Mouse (Mus musculus): ENCODE measurements around the gene Aip. TPM values are rescaled to one million over a fixed set of nuclear protein-coding genes. Genes with fewer than 3 reads are reported as not detected.
A peak's percentile ranks its signal among the peaks of the same experiment; 100 is the strongest.

The Aip gene
- polyA plus RNA-seq, 1 experiment from 2014 or later, result 79.0 TPM

DNA sequence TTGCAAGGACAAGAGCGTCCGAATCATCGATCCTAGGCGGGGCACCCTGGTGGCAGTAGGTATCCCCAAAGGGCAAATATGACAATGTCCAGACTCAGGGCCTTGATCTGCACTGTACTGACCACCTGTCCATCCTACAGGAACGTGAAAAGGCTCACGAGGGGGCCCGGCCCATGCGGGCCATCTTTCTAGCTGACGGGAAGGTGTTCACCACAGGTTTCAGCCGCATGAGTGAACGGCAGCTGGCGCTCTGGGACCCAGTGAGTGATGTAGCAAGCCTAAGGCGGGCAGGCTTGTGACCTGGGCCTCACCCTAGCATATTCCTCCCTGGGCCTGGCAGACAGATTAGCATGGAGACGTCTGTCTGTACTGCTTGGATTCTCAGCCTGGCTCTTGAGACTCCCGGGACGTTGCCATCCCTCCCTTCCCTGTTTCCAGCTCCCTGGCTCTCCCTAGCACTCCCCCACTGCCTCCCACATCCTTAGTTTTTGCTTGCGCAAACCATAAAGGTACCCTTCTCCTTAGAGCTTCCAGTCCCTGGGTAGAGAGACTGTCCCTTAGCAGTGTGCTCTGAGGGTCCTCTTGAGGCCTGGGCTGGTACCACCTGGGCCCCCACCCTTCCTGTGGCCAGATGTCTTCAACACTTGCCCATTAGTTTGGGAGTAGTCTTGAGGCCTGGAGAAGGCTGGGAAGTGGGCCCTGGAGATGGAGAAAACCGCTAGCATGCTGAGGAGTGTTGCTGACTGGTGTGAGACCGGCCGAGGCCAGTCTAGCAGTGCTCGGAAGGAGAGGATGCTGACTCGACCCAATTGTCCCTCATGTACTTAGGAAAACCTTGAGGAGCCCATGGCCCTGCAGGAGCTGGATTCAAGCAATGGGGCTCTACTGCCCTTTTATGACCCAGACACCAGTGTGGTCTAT, 25.2 kb upstream of the Aip start:
- Histone ChIP-seq H3K9ac (no peak overlapping the region), H3K36me3 (peaks cover 14% of the 10 kb centered on the region), H3K4me1 (peaks cover 20% of the 10 kb centered on the region)

GRCm38 (mm10) chr19:4149764-4150461, 24.3 kb upstream of the Aip start:
- Histone ChIP-seq H3K36me3 (peaks cover 14% of the 10 kb centered on the region), H3K4me1 (peaks cover 20% of the 10 kb centered on the region), H3K27me3 (replicated peaks) (no peaks in the 10 kb centered on the region), H3K4me2 (peak overlapping the region; percentile 83), H3K4me3 (replicated peaks) (no peak overlapping the region), H3K9ac (no peak overlapping the region), H3K9me3 (no peaks in the 10 kb centered on the region), H3K27ac (no peak overlapping the region)
- 90% methylated on average over 17 of the region's 17 CpGs for WGBS
- ATAC-seq (ENCODE audit: insufficient read depth, low FRiP score, low read depth), result no peak

More for the DNA sequence above, 25.2 kb upstream of the Aip start:
- 88% methylated on average over 22 of the region's 22 CpGs for WGBS
- ATAC-seq (ENCODE audit: insufficient read depth, low FRiP score, low read depth), result no peak
- Histone ChIP-seq H3K4me2 (no peak overlapping the region), H3K27ac (no peak overlapping the region), H3K27me3 (replicated peaks) (no peaks in the 10 kb centered on the region), H3K9me3 (no peaks in the 10 kb centered on the region), H3K4me3 (replicated peaks) (no peak overlapping the region)

GRCm38 (mm10) chr19:4149283-4149682, 23.6 kb upstream of the Aip start:
- no peak overlapping the region for H3K27ac ChIP-seq
- WGBS, result 81% methylated on average over 11 of the region's 11 CpGs

DNA sequence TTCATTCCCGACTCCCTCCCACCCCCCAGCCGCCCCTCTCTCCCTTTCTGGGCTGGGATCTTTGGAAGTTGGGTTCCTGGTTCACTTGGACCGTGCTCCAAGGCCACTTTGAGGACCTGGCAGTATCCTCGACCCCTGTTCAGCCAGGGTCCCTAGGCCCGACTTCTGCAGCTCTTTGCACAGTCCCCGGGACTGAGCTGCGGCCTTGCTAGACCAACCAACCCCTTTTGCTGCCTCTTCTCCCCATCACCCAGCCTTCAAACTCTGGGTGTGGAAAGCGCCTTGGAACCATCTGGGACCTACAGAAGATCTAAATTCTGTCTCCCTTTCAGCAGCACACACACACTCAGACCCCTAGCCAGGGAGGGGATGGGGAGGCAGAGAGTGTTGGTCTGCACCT, 23.2 kb upstream of the Aip start:
- peak overlapping the region; percentile 92 for H3K4me3 ChIP-seq (replicated peaks)
- no peaks in the 10 kb centered on the region for H3K27me3 ChIP-seq (replicated peaks)
- peak overlapping the region; percentile 75 for H3K27ac ChIP-seq
- H3K9me3 ChIP-seq, result no peaks in the 10 kb centered on the region
- H3K4me2 ChIP-seq, result peak overlapping the region; percentile 83
- peaks cover 20% of the 10 kb centered on the region for H3K4me1 ChIP-seq
- ATAC-seq (ENCODE audit: insufficient read depth, low FRiP score, low read depth), result 0 out of 2 replicates have a peak, but pooled peaks have one; percentile 0
- WGBS, result 2% methylated on average over 7 of the region's 8 CpGs
- peaks cover 14% of the 10 kb centered on the region for H3K36me3 ChIP-seq
- peak overlapping the region; percentile 95 for H3K9ac ChIP-seq

More at GRCm38 (mm10) chr19:4149283-4149682, 23.6 kb upstream of the Aip start:
- Histone ChIP-seq H3K4me2 (peak overlapping the region; percentile 83), H3K4me1 (peaks cover 20% of the 10 kb centered on the region), H3K9me3 (no peaks in the 10 kb centered on the region), H3K4me3 (replicated peaks) (peak overlapping the region; percentile 92), H3K27me3 (replicated peaks) (no peaks in the 10 kb centered on the region), H3K36me3 (peaks cover 14% of the 10 kb centered on the region), H3K9ac (peak overlapping the region; percentile 95)
- ATAC-seq (ENCODE audit: insufficient read depth, low FRiP score, low read depth), result no peak

DNA sequence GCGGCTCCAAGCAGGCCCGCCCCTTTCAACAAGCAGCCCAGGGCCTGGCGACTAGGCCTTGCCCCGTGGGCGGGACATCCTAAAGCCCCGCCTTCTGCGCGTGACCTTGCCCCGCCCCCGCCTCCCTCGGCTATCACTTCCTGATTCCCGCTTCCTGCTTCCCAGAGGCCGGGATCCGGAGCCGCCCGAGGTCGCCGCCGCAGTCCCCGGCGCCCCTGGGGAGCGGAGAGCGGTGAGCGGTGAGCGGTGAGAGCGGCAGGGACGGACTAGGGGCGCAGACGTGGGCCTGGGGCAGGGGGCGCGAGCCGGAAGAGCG, 22.8 kb upstream of the Aip start, which contains the start of gene Coro1b:
Gene Coro1b (plus strand): TSS at position 129 of the 316 bp plus-strand sequence.
- peak; percentile 94 for ATAC-seq (ENCODE audit: insufficient read depth, low FRiP score, low read depth)
- Histone ChIP-seq H3K36me3 (peaks cover 14% of the 10 kb centered on the region), H3K4me2 (peak within 1 kb of the TSS; percentile 83), H3K27ac (peak within 1 kb of the TSS; percentile 75), H3K4me3 (replicated peaks) (peak within 1 kb of the TSS; percentile 92), H3K27me3 (replicated peaks) (no peaks in the 10 kb centered on the region), H3K9me3 (no peaks in the 10 kb centered on the region), H3K9ac (peak within 1 kb of the TSS; percentile 95), H3K4me1 (peaks cover 20% of the 10 kb centered on the region)
- WGBS, result 0% methylated on average over 23 of the region's 33 CpGs

- Histone ChIP-seq H3K9me3 (no peaks in the 10 kb centered on the region), H3K4me3 (replicated peaks) (peak overlapping the region; percentile 92), H3K9ac (peak overlapping the region; percentile 95; the same call in 1 of the 2 replicates), H3K4me2 (peak overlapping the region; percentile 83), H3K36me3 (peaks cover 14% of the 10 kb centered on the region), H3K4me1 (peaks cover 20% of the 10 kb centered on the region), H3K27me3 (replicated peaks) (no peaks in the 10 kb centered on the region), H3K27ac (peak overlapping the region; percentile 19; the same call in 1 of the 2 replicates)
- ATAC-seq (ENCODE audit: insufficient read depth, low FRiP score, low read depth), result no peak
- WGBS, result 39% methylated on average over 9 of the region's 9 CpGs
These were observed 22.3 kb upstream of the Aip start for GRCm38 (mm10) chr19:4147782-4148490.

- no peak for ATAC-seq (ENCODE audit: insufficient read depth, low FRiP score, low read depth)
- H3K36me3 ChIP-seq, result peaks cover 11% of the 10 kb centered on the region
- H3K4me3 ChIP-seq (replicated peaks), result no peak overlapping the region
- 52% methylated on average over 3 of the region's 3 CpGs for WGBS
- no peaks in the 10 kb centered on the region for H3K9me3 ChIP-seq
- H3K9ac ChIP-seq, result no peak overlapping the region
- no peak overlapping the region for H3K4me2 ChIP-seq
- H3K4me1 ChIP-seq, result peaks cover 20% of the 10 kb centered on the region
- H3K27ac ChIP-seq, result no peak overlapping the region
- no peaks in the 10 kb centered on the region for H3K27me3 ChIP-seq (replicated peaks)
These were observed 21.4 kb upstream of the Aip start for GRCm38 (mm10) chr19:4147022-4147405.

- no peak overlapping the region for H3K4me3 ChIP-seq (replicated peaks)
- no peak overlapping the region for H3K27ac ChIP-seq
- H3K4me2 ChIP-seq, result no peak overlapping the region
- H3K27me3 ChIP-seq (replicated peaks), result no peaks in the 10 kb centered on the region
- no peak overlapping the region for H3K9ac ChIP-seq
- WGBS, result 64% methylated on average over 12 of the region's 12 CpGs
- peaks cover 20% of the 10 kb centered on the region for H3K4me1 ChIP-seq
- H3K9me3 ChIP-seq, result no peaks in the 10 kb centered on the region
- ATAC-seq (ENCODE audit: insufficient read depth, low FRiP score, low read depth), result no peak
- H3K36me3 ChIP-seq, result peaks cover 11% of the 10 kb centered on the region
These were observed 20.8 kb upstream of the Aip start for GRCm38 (mm10) chr19:4146366-4147021.

- Histone ChIP-seq H3K4me3 (replicated peaks) (no peak overlapping the region), H3K27ac (no peak overlapping the region), H3K9me3 (no peaks in the 10 kb centered on the region), H3K9ac (no peak overlapping the region), H3K36me3 (peaks cover 6% of the 10 kb centered on the region), H3K27me3 (replicated peaks) (no peaks in the 10 kb centered on the region), H3K4me1 (peaks cover 20% of the 10 kb centered on the region), H3K4me2 (no peak overlapping the region)
- 87% methylated on average over 5 of the region's 5 CpGs for WGBS
- no peak for ATAC-seq (ENCODE audit: insufficient read depth, low FRiP score, low read depth)
These were observed 20.3 kb upstream of the Aip start for GRCm38 (mm10) chr19:4145936-4146335.

DNA sequence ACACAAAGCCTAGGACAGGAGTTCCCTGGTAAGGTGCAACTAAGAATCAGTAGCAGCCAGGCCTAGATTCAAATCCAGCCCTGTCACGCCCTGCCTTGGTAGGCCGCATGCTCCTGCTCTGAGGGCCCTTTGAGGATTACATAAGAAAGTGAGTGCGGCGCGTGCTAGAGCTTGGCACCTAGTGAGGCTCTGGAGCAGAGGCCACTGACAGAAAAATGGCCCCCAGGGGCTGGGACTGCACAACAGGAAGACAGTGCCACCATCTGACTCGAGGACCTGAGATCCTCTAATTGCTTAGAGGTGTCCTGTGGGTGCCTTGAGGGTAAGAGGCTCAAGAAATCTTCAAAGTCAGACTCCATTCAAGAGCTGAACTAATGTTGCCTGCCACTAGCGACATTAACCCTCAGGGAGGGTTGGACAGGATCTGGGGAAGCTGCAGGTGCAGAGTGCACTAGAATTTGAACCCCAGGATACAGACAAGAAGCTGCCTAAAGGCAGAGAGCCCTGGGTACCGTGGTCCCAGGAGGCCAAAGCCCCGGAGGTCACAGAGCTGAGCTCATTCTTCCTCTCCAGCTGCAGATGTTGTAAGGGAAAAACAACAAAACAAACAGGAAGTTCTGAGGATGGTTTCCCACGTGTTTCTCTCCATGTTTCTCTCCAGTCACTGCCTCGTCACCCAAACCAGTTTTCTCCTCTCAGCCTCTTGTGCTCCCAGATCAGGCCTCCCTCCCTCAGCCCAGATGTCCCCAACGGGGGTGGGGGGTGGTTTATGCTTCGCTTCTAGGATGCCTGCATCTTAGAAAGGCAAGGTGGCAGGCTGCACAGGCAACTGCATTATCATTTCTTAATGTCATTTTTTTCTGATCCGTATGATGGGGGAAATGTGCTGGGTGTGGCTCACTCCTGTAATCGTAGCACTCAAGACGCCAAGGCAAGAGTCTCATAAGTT, 19.2 kb upstream of the Aip start:
- Histone ChIP-seq H3K9ac (no peak overlapping the region), H3K27ac (no peak overlapping the region), H3K36me3 (no peaks in the 10 kb centered on the region), H3K4me3 (replicated peaks) (no peak overlapping the region), H3K4me1 (peaks cover 16% of the 10 kb centered on the region), H3K27me3 (replicated peaks) (no peaks in the 10 kb centered on the region), H3K4me2 (no peak overlapping the region), H3K9me3 (no peaks in the 10 kb centered on the region)
- no peak for ATAC-seq (ENCODE audit: insufficient read depth, low FRiP score, low read depth)
- 73% methylated on average over 16 of the region's 16 CpGs for WGBS

Measured in stomach, embryonic 15.5 days (tissue).